Mouse (Mus musculus): ENCODE measurements around the gene Zfand2b.

Zfand2b gene

DNA sequence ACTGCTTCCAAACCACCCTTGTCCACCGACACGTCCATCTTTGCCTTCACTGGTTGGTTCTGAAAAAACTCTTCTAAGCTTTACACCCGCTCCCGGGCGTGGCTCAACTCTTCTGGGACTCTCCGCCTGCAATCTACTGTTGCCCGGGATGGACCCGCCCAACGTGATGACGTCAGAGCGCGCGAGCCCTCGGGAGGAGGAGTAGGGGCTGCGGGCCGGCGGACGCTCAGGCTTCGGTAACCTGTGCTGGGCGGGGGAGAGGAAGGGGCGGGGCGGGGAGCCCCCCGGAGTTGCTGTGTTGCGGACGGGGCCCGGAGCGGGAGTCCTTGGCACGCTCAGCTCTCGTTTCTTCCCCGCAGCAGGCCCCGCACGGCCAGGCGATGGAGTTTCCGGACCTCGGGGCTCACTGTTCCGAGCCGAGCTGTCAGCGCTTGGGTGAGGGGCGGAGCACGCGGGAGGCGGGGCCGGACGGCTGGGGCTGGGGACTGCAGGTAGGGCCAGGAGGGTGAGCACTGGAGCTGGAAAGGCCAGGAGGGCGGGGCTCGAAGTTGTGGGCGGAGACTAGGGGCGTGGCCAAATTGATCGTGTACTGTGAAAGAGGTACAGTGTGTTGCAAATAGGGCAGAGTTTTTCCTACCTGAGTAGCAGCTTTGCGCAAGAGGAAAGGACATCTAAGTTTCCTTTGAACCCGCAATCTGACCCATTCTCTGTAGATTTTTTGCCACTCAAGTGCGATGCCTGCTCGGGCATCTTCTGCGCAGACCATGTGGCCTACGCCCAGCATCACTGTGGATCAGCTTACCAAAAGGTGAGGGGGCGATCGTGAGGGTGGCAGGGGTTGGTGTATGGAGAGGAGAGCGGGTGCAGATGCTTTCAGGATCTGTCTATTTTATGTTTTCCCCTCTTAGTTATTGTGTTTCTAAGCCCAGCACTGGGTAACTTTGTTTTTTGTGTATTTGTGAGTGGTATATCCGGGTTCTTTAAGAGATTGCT lies at the start of gene Zfand2b:
Gene Zfand2b, plus strand, starts transcription at position 175 of the 993 bp plus-strand sequence.
- peak; percentile 98 for DNase-seq (ENCODE audit: low read depth, low spot score)

DNA sequence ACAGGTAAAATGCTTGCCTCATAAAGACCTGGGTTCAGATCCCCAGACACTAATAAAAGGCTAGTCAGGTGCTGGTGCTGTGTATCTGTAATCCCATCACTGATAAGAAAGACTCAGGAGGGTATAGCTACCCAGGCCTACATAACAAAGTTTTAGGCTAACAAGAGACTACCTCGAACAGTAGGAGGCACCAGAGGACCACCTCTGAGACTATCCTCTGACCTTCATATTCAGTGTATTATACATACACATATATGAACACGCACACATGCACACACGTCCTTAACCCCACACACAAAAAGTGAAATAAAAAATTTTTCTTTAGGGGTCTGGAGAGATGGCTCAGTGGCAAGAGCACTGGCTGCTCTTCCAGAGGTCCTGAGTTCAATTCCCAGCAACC lies 46.2 kb upstream of the Zfand2b start:
- no peak for DNase-seq (ENCODE audit: low read depth, low spot score)

DNA sequence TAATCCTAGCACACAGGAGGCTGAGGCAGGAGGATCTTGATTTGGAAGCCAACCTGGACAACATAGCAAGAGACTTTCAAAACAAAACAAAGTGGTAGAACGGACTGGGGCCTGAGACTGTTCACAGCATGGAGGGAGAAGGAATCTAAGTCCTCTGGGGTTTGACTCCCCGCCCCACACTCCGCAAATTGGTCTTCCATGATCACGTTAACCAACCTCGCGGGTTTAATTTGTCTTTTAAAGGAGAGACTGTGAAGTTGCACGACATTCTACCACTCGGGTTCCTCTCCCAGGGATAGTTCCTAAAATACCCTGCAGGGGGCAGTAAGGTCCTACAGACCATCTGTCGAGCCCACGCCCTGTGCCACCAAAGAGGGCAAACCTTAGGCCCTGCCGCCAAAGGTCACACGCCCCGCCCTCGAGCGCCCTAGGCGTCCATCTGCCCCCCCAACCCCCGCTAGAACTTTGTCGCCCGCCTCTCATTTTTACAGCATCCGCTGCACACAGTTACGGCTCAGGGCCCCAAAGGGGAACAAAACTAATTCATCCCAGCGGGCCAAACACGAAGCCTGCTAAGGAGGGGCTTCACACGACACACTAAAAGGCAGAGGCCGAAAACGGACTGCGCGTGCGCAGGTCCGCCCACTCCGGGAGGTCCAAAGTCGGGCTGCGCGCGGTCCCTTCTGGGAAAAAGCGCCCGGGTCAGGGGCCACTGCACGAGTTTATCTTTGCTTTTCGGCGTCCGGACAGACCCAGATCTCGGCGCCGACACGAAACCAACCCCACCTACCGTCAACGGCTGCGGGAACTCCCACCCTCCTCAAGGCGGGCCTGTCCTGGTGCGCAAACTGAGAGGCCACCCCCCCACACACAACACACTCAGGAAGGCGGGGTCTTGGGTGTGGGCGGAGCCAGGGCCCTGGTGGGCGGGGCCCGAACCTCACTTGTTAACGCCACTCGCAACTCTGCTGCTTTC lies 43.8 kb upstream of the Zfand2b start, which contains the start of gene Nhej1:
Gene Nhej1, minus strand, starts transcription at position 855 of the 976 bp plus-strand sequence.
- peak; percentile 99 for DNase-seq (ENCODE audit: low read depth, low spot score)

DNA sequence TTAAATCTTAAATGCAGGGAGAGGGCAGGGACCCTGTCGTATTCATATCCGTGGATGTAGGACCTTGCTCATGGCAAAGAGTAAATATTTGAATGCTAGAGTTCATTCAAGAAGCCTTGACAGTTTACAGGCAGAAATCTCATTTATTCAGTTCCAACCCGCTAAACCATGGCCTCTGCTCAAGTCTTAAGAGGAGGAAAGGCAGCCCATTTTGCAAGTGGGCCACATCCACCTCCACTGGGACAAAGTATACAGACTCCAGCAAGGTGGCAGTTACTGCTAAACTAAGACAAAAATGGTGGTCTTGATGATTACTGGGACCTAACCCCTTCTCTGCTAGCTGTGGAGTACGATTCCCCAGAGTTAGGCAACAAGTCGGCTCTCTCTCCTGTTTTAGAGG lies 43.0 kb upstream of the Zfand2b start:
- DNase-seq (ENCODE audit: low read depth, low spot score) = no peak

DNA sequence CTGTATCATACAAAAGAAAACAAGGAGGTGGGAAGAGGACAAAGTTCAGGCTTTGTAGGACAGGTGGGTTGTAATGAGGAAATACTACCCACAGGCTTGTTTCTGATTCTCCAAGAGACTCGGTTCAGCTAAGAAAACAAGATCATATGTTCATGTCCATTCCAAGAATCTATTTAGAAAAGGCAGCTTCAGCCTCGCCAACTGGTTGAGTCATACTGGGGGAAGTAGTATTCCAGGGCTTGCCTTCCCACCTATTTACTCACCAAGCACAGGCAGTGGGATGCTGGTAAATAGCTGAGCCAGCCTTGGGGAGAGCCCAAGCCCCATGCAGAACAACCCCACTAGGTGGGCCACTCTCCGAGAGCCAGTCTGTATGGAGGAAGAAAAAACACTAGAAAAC lies 39.8 kb upstream of the Zfand2b start:
- DNase-seq (ENCODE audit: low read depth, low spot score) = no peak

DNA sequence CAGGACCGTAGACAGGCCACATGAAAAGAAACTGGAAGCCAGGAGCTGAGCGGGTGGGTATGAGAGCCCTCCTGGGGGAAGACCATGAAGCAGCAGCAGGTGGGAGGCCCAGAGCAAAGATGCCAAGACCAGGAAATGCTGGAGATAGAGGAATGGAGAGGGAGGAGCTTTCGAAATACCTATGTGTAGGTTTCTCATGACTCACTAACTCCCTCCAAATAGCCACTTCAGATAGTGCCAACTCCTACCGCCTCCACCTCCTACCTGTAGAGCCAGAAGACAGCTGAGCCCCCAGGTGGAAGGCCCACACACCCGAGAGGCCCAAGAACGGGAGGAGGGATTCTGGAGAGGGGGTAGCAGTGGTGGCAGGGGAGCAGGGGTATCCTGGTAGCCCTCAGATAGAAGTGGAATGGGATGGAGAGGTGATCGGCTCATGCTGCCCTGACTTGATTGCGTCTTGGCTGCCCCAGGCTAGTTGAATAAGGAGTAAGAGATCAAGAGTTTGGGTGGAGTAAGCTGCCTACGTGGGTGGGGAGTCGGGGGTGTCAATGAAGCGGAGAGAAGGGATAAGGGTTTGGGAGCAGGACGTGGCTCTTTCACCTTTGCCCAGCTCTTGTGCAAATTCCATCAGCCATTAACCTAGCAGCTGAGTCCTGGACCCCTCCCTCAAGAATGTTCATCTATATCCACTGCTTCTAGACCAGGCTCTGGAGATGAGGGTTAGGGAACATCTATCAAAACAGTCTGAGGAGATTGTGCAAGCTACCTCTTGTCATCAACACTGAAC lies 34.8 kb upstream of the Zfand2b start, which contains the start of gene Slc23a3:
Gene Slc23a3, minus strand, starts transcription at position 470 of the 787 bp plus-strand sequence.
- no peak for DNase-seq (ENCODE audit: low read depth, low spot score)

DNA sequence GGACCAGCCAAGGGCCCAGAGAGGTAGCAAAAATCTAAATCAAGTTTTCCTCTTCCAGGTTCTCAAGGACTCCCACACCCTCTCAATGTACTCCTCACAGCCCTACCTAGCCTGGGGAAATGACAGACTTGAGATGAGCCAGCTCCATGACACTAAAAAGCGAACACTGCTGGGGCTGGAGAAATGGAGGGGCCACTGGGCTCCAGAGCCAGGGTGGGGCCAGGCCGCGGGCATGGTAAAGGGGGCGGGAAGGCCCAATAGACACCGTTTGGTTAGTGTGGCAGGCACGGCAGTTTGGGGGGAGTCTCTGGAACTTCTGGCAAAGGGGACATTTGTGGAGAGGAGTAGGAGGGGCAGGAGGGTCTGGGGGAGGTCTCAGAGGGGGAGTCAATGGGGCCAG lies 32.2 kb upstream of the Zfand2b start:
- DNase-seq (ENCODE audit: low read depth, low spot score) = no peak

DNA sequence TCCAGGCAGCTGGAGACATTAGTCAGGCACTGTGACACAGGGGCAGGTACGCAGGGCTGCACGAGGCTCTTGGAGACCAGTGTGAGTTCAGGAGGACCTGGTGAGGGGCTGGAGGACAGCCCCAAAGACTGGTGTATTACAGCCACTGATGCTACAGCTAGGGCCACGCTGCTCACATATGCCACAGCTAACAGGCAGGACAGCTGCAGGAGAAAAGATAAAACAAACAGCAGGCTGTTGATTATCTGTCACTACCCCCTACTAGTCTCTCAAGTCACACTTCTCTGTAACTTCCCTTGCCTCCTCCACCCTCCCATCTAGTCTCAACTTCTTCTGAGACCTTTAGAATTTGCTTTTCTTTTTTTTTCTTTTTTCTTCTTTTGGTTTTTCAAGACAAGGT lies 31.7 kb upstream of the Zfand2b start:
- no peak for DNase-seq (ENCODE audit: low read depth, low spot score)

DNA sequence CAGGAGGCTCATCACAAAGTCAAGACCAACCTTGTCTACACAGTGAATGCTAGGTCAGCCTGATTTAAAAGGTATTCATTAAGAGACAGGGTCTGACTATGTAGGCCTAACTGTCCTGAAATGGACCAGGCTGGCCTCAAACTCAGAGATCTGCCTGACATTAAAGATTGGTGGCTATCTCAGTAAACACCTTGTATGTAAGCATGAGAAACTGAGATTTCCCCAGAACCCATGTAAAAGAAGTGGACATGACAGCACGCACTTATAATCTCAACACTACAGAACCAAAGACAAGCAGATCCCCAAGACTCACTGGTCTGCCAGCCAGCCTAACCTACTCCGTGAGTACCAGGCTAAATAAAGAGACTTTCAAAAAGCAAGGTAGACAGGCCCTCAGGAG lies 30.0 kb upstream of the Zfand2b start:
- DNase-seq (ENCODE audit: low read depth, low spot score) = no peak

DNA sequence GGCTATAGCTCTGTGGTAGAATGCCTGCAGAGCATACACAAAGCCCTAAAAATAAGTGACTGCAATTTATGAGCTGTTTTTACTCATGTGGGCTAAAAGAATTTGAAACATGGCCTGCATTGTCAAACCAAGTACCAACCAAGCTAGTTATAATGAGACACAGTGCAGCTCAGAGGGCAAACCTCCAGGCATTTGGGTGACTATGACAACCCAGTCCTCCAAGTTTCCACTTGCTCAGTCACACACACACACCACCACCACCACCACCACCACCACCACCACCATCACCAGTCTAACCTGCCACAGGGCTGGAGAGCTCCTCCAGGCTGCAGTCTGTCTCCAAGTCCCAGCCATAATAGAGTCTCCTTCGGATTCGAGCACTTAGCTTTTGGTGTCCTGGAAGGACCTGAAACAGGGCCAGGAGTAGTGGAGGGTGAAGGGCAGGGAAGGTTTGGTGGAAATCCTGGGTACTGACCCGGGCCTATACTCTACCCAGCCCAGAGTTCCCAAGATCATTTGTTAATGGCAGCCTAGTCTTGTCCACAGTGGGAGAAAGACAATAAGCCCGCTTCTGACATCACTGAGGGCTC lies 27.8 kb upstream of the Zfand2b start:
- no peak for DNase-seq (ENCODE audit: low read depth, low spot score)

DNA sequence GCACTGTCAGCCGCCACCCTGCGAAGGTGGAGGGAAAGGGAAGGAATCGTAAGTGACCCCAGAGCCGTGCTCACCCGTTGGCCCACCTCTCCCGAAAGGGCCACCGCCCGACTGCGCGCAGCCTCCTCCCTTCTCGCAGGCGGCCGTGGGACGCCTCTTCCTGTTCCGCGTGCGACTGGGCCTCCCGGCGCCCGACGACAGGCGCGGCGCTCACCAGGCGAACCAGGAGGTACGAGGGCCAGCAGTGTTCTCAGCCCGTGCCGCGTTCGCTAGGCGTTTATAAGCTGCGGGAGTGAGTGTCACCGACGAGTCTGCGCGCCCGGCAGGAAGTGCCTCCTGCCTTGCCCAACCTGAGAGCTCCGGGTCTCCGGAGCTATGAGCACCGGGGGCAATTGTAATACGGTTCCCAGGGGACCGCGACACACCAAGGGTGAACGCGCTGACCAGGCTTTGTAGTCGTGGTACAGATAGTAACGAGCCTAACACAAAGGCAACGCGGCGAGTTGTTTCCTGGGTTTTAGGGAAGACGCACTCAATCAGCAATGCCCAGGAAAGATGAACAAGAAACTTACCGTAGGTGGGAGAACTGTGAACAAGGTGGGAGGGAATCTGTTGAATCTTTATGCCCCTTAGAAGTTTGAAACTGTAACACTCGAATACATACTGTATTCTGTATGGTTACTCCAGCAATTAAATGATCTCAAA lies 26.8 kb upstream of the Zfand2b start:
- DNase-seq (ENCODE audit: low read depth, low spot score) = peak; percentile 61

DNA sequence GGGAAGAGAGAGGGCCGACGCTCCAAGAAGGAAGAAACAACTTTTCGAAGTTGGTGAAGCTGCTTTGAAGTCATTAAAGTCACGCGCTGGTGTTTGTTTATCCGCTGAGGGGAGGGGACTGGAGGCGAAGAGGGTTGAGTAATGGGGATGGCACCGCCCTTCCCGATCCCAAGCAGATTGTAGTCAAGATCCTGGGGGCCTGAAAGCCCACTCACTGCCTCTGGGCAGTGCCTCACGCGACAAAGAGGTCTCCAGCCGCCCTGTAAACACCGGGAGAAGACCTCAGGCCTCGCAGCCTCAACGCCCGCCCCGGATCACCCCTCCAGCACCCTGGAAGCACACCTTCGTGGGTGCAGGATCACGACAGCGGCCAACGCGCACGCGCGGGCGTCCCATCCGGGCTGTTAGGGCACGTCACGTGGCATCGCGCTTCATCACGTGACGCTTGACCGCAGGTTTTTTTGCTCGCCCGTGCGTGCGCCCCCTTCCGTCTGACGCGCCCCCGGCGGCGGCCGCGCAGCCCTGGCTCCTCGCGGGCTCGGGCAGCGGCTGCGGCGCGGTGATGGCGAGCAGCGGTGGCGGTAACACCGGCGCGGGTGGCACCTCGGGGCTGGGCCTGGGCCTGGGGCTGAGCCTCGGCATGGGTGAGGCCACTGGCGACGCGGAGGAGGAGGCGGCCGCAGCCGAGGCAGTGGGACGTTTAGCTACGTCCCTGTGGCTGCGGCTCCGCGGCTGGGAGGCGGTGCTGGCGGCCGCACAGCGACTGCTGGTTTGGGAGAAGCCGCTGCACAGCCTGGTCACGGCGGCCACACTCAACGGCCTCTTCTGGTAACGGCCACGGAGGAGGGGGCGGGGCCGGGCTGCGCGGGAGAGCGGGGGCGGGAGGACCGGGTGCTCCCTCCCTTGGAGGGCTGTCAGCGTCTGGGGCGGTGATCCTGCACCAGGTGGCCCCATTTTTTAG lies 25.9 kb upstream of the Zfand2b start, which contains the start of the genes Cnppd1 and Retreg2:
Gene Cnppd1, minus strand, starts transcription at position 411 of the 961 bp plus-strand sequence.
Gene Retreg2, plus strand, starts transcription at position 478 of the 961 bp plus-strand sequence.
- DNase-seq (ENCODE audit: low read depth, low spot score) = peak; percentile 97

DNA sequence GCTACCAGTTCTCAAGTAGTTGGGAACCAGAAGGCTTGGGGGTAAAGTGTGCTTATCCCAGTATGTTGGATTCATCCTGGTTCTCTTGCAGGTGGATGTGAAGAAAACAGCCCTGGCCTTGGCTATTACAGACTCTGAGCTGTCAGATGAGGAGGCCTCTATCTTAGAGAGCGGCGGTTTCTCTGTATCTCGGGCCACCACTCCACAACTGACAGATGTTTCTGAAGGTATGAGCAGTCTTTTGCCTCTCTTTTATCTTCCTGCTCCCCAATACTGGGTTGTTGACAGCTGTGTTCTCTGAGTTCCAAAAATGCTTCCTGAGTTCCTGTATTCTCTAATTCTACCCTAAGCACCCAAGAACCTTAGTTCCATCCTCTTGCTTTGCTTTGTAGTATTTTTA lies 22.9 kb upstream of the Zfand2b start:
- no peak for DNase-seq (ENCODE audit: low read depth, low spot score)

DNA sequence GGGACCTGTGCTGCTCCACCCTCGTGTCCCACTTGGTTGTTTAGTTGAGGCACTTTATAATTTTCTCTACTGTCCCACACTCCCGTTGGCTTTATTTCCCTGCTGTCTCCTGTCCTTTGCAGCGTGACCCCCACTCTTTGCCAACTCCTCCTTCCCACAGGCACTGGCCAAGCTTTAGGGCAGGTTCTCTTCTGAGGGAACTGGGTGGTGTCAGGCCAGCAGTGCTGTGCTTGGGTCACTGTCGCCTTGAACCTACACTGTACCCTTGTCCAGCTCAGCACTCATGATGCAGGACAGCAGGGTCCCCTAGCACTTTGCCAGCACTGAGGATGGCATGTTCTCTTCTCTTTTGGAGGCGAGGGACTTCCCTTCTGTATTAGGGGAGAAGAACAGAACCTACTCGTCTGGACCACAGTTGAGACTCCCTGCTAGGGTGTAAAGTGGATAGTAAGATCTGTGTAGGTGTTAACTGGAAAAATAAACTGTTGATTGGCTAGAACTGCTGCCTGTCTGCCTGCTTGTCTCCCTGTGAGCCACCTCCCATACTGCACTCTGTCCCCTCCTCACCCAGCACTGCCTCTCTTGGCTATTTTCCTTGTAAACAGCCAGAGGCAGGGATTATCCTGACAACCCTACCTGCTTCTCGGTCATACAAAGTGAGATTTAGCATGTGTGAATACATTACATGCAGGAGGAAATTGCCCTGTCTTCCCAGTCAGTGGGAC lies 20.9 kb upstream of the Zfand2b start:
- DNase-seq (ENCODE audit: low read depth, low spot score) = no peak

DNA sequence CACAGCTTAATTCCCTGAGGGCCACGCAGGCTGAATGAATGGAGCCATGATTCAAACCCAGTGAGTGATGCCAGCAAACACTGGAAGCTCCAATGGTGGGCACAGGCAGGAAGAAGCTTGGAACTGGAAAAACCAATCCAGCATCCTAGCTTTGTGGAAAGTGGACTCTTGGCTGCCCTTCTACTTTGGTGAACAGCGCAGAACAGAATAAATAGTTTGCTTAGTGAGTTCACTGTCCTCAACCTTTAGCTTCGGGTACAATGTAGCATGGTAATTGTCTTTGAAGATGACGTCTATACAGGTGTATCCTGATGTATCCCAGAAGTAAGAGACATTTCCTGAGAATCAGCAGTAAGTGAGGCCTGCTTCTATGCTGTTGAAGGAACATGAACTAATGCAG lies 19.7 kb upstream of the Zfand2b start:
- no peak for DNase-seq (ENCODE audit: low read depth, low spot score)

DNA sequence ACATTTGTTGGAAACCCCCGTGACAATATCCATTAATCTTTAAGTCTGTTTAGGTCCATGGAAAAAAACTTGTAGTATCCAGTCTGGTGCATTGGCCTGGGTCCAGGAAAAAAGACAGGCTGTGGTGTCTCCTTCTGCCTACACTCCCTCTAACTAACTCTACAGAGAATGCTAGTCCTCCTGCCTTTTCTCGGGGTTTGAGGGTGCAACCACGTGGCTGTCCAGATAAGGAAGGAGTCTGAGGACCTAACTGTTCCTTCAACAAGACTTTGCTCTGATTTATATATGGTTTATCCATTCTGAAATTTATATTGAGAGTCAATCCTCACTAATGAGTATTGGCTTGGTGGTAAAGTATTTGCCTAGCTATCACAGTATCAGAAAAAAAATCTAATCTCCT lies 12.6 kb upstream of the Zfand2b start:
- DNase-seq (ENCODE audit: low read depth, low spot score) = no peak

DNA sequence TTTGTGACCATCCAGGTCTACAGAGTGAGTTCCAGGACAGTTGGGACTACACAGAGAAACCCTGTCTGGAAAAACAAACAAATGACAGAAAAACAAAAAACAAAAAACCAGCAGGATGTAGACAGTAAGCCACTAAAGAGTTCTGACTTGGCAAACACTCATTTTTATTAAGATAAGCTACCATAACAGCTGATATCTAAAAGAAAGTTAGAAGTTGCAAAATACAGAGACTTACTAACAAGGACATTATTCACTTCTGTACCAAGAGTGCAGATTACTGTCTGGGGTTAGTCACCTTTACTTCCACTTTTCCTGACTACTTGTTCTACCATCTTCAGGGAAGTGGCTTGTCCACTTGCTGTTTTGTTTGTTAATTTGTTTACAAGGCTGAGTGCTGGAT lies 9.5 kb upstream of the Zfand2b start:
- DNase-seq (ENCODE audit: low read depth, low spot score) = no peak
